ENCODE assay signal across 20 mouse cellular contexts in genomic region chr12:53119352-53119751, GRCm38 (mm10).
A peak's percentile ranks its signal among the peaks of the same experiment; 100 is the strongest.
DNase-seq lines count a peak whose midpoint lies in the region; ATAC-seq and TF ChIP-seq lines count a peak whose summit lies in the region.
"Had no signal": no experiment of that assay in that cellular context is flagged by ENCODE, and none has a peak within 500 bp of the region (broad histone marks: within the 10 kb centered on the region; RNA-seq: fewer than 3 reads in every experiment).

No protein-coding gene starts in this region.

- H3K9me3 ChIP-seq in forebrain, embryonic 10.5 days = peaks cover 7% of the 10 kb centered on the region; the same call in 1 of the 2 replicates
- no peaks in the 10 kb centered on the region for H3K9me3 ChIP-seq in forebrain, postnatal 0 days (ENCODE audit: low read length)
- no peaks in the 10 kb centered on the region for H3K9me3 ChIP-seq in neural tube, embryonic 13.5 days
- H3K9me3 ChIP-seq in hindbrain, postnatal 0 days (ENCODE audit: low read length) = no peaks in the 10 kb centered on the region
- no peaks in the 10 kb centered on the region for H3K9me3 ChIP-seq in neural tube, embryonic 15.5 days (replicated peaks)
- H3K9me3 ChIP-seq: embryonic facial prominence, embryonic 13.5 days; heart, embryonic 10.5 days; liver, embryonic 15.5 days had no signal

- H3K4me3 ChIP-seq in forebrain, embryonic 10.5 days = no peak overlapping the region
- no peak overlapping the region for H3K4me3 ChIP-seq in forebrain, postnatal 0 days (ENCODE audit: low read depth, low read length)
- no peak overlapping the region for H3K4me3 ChIP-seq in neural tube, embryonic 13.5 days
- H3K4me3 ChIP-seq in hindbrain, postnatal 0 days (ENCODE audit: low read length) = no peak overlapping the region
- H3K4me3 ChIP-seq in neural tube, embryonic 15.5 days (replicated peaks) = no peak overlapping the region
- H3K4me3 ChIP-seq: embryonic facial prominence, embryonic 13.5 days; heart, embryonic 10.5 days; liver, embryonic 15.5 days had no signal

- H3K36me3 ChIP-seq in forebrain, embryonic 10.5 days (replicated peaks) = no peaks in the 10 kb centered on the region
- H3K36me3 ChIP-seq in forebrain, postnatal 0 days (ENCODE audit: insufficient read depth) = peaks cover 4% of the 10 kb centered on the region
- H3K36me3 ChIP-seq in neural tube, embryonic 13.5 days = 0 out of 2 replicates have a peak, but pooled peaks cover 7% of the 10 kb centered on the region
- no peaks in the 10 kb centered on the region; the same call in 1 of the 2 replicates for H3K36me3 ChIP-seq in hindbrain, postnatal 0 days (ENCODE audit: insufficient read depth, low read length)
- H3K36me3 ChIP-seq in neural tube, embryonic 15.5 days = no peaks in the 10 kb centered on the region
- H3K36me3 ChIP-seq: embryonic facial prominence, embryonic 13.5 days; heart, embryonic 10.5 days; liver, embryonic 15.5 days had no signal

- no peak overlapping the region for H3K4me2 ChIP-seq in forebrain, postnatal 0 days (ENCODE audit: low read depth)
- H3K4me2 ChIP-seq in neural tube, embryonic 13.5 days = no peak overlapping the region
- no peak overlapping the region for H3K4me2 ChIP-seq in hindbrain, postnatal 0 days (ENCODE audit: low read depth, low read length)
- H3K4me2 ChIP-seq in neural tube, embryonic 15.5 days = no peak overlapping the region
- H3K4me2 ChIP-seq: embryonic facial prominence, embryonic 13.5 days; liver, embryonic 15.5 days had no signal

- no peak overlapping the region for H3K9ac ChIP-seq in forebrain, postnatal 0 days
- no peak overlapping the region for H3K9ac ChIP-seq in neural tube, embryonic 13.5 days
- no peak overlapping the region for H3K9ac ChIP-seq in hindbrain, postnatal 0 days (replicated peaks; ENCODE audit: low read length)
- no peak overlapping the region for H3K9ac ChIP-seq in neural tube, embryonic 15.5 days (replicated peaks)
- H3K9ac ChIP-seq: embryonic facial prominence, embryonic 13.5 days; liver, embryonic 15.5 days had no signal

- peak overlapping the region; percentile 58; the same call in 1 of the 2 replicates for H3K27ac ChIP-seq in forebrain, embryonic 10.5 days
- no peak overlapping the region for H3K27ac ChIP-seq in forebrain, postnatal 0 days (ENCODE audit: low read depth, low read length)
- peak overlapping the region; percentile 33; the same call in 1 of the 2 replicates for H3K27ac ChIP-seq in neural tube, embryonic 13.5 days (replicated peaks)
- H3K27ac ChIP-seq in hindbrain, postnatal 0 days = peak overlapping the region; percentile 51; the same call in 1 of the 2 replicates
- H3K27ac ChIP-seq in neural tube, embryonic 15.5 days (replicated peaks) = peak overlapping the region; percentile 23; the same call in 1 of the 2 replicates
- H3K27ac ChIP-seq: embryonic facial prominence, embryonic 13.5 days; heart, embryonic 10.5 days; liver, embryonic 15.5 days had no signal

- no peak for DNase-seq in forebrain, embryonic 10.5 days (ENCODE audit: extremely low spot score, low spot score)
- no peak for DNase-seq in forebrain, postnatal 0 days
- DNase-seq in neural tube, embryonic 10.5 days (ENCODE audit: extremely low spot score, low spot score) = no peak
- DNase-seq in hindbrain, postnatal 0 days (ENCODE audit: low spot score) = peak; percentile 17
- DNase-seq in layer of hippocampus, postnatal 36 days = no peak
- no peak for DNase-seq in frontal cortex, postnatal 10 days (ENCODE audit: low spot score in 2 of 2)
- DNase-seq: adrenal gland, postnatal 25 days; cerebellum, adult 11-12 months; cerebellum, postnatal 25 days; kidney, adult 18-20 months; kidney, postnatal 10 days; spleen, adult 18-20 months; thymus, postnatal 36 days had no signal

- no peak for ATAC-seq in forebrain, postnatal 0 days
- no peak for ATAC-seq in neural tube, embryonic 13.5 days (ENCODE audit: low read depth)
- 0 out of 2 replicates have a peak, but pooled peaks have one; percentile 27 for ATAC-seq in hindbrain, postnatal 0 days
- no peak; the same call in 1 of the 2 replicates for ATAC-seq in neural tube, embryonic 15.5 days (ENCODE audit: low FRiP score)
- ATAC-seq: lung, postnatal 0 days; Patski had no signal

- 23% methylated on average over 4 of the region's 4 CpGs for WGBS in forebrain, embryonic 10.5 days
- 16% methylated on average over 4 of the region's 4 CpGs for WGBS in forebrain, postnatal 0 days
- 20% methylated on average over 4 of the region's 4 CpGs for WGBS in neural tube, embryonic 13.5 days
- WGBS in hindbrain, postnatal 0 days = 32% methylated on average over 4 of the region's 4 CpGs
- 35% methylated on average over 4 of the region's 4 CpGs for WGBS in neural tube, embryonic 15.5 days

- H3K4me1 ChIP-seq in forebrain, embryonic 10.5 days = peaks cover 25% of the 10 kb centered on the region
- H3K4me1 ChIP-seq in forebrain, postnatal 0 days (ENCODE audit: insufficient read depth) = peaks cover 8% of the 10 kb centered on the region; the same call in 1 of the 2 replicates
- H3K4me1 ChIP-seq in neural tube, embryonic 13.5 days (replicated peaks) = peaks cover 21% of the 10 kb centered on the region
- H3K4me1 ChIP-seq in hindbrain, postnatal 0 days (ENCODE audit: insufficient read depth, low read length) = 0 out of 2 replicates have a peak, but pooled peaks cover 6% of the 10 kb centered on the region
- H3K4me1 ChIP-seq in neural tube, embryonic 15.5 days = peaks cover 17% of the 10 kb centered on the region
- H3K4me1 ChIP-seq: heart, embryonic 10.5 days; liver, embryonic 15.5 days had no signal

- H3K27me3 ChIP-seq in forebrain, embryonic 10.5 days (ENCODE audit: poor library complexity, severe bottlenecking) = no peaks in the 10 kb centered on the region
- no peaks in the 10 kb centered on the region for H3K27me3 ChIP-seq in forebrain, postnatal 0 days (ENCODE audit: insufficient read depth, low read length)
- no peaks in the 10 kb centered on the region for H3K27me3 ChIP-seq in neural tube, embryonic 13.5 days
- no peaks in the 10 kb centered on the region for H3K27me3 ChIP-seq in hindbrain, postnatal 0 days (ENCODE audit: insufficient read depth, low read length)
- no peaks in the 10 kb centered on the region for H3K27me3 ChIP-seq in neural tube, embryonic 15.5 days (replicated peaks)
- H3K27me3 ChIP-seq: embryonic facial prominence, embryonic 13.5 days; liver, embryonic 15.5 days had no signal

- TF ChIP-seq CTCF in forebrain, postnatal 0 days (IDR thresholded peaks at IDR 0.05; ENCODE audit: low read depth) = no peak
- no peak for TF ChIP-seq CTCF in hindbrain, postnatal 0 days (IDR thresholded peaks at IDR 0.05; ENCODE audit: low read depth)
